Mouse (Mus musculus): ENCODE data around the gene Flad1.

The Flad1 gene
- long read RNA-seq, experiment 1, transcript Flad1-204 (8 exons, 2,892 nt): major isoform, 11 of 22 reads
- long read RNA-seq, experiment 1, partial matches to known transcripts: 2 of 22 reads
- long read RNA-seq, experiment 1, other reads (novel, unspliced or antisense): 6 of 22 reads
- long read RNA-seq, experiment 2, transcript Flad1-204 (8 exons, 2,892 nt): major isoform, 13 of 28 reads
- long read RNA-seq, experiment 2, partial matches to known transcripts: 3 of 28 reads
- long read RNA-seq, experiment 2, other reads (novel, unspliced or antisense): 10 of 28 reads

- intact Hi-C loops (cut with DNase I): no loop called here
These were observed at the start of gene Flad1 for GRCm38 (mm10) chr3:89411490-89412393. Gene Flad1 (minus strand): TSS chr3:89411870.

GRCm38 (mm10) chr3:89458965-89459807 lies 47.5 kb upstream of the Flad1 start:
- intact Hi-C loops (cut with DNase I): no loop called here

GRCm38 (mm10) chr3:89458372-89458964 lies 46.8 kb upstream of the Flad1 start:
- intact Hi-C loops (cut with DNase I): no loop called here

- intact Hi-C loops (cut with DNase I): loop anchor here (2.0 kb wide), 1 partner anchor 28 kb away; no protein-coding TSS in a partner anchor
These were observed 45.3 kb upstream of the Flad1 start for GRCm38 (mm10) chr3:89456726-89457665.

- intact Hi-C loops (cut with DNase I): loop anchor here (2.0 kb wide), 1 partner anchor 29 kb away; no protein-coding TSS in a partner anchor
These were observed 44.2 kb upstream of the Flad1 start for GRCm38 (mm10) chr3:89455786-89456285.

GRCm38 (mm10) chr3:89454401-89455177 lies 42.9 kb upstream of the Flad1 start, which contains the start of gene Pmvk:
Gene Pmvk (plus strand): TSS chr3:89454541.
- intact Hi-C loops (cut with DNase I): no loop called here

GRCm38 (mm10) chr3:89451916-89452315 lies 40.2 kb upstream of the Flad1 start:
- intact Hi-C loops (cut with DNase I): no loop called here

GRCm38 (mm10) chr3:89449541-89449940 lies 37.9 kb upstream of the Flad1 start:
- intact Hi-C loops (cut with DNase I): loop anchor here (2.0 kb wide), 1 partner anchor 35 kb away; no protein-coding TSS in a partner anchor

- intact Hi-C loops (cut with DNase I): loop anchor here (2.0 kb wide), 1 partner anchor 36 kb away; no protein-coding TSS in a partner anchor
These were observed 37.3 kb upstream of the Flad1 start for GRCm38 (mm10) chr3:89448720-89449537.

GRCm38 (mm10) chr3:89440691-89441090 lies 29.0 kb upstream of the Flad1 start:
- intact Hi-C loops (cut with DNase I): no loop called here

- intact Hi-C loops (cut with DNase I): no loop called here
These were observed 25.6 kb upstream of the Flad1 start for GRCm38 (mm10) chr3:89437269-89437668.

GRCm38 (mm10) chr3:89436176-89437113 lies 24.8 kb upstream of the Flad1 start, which contains the start of gene Pbxip1:
Gene Pbxip1 (plus strand): TSS chr3:89436706.
- intact Hi-C loops (cut with DNase I): no loop called here

GRCm38 (mm10) chr3:89435041-89435440 lies 23.4 kb upstream of the Flad1 start:
- intact Hi-C loops (cut with DNase I): no loop called here

- intact Hi-C loops (cut with DNase I): no loop called here
These were observed 22.9 kb upstream of the Flad1 start for GRCm38 (mm10) chr3:89434532-89434931.

GRCm38 (mm10) chr3:89432606-89433005 lies 20.9 kb upstream of the Flad1 start:
- intact Hi-C loops (cut with DNase I): no loop called here

Measured in adrenal gland (tissue).